Mouse (Mus musculus): ENCODE measurements around the gene Panx3. TPM values are rescaled to one million over a fixed set of nuclear protein-coding genes. Genes with fewer than 3 reads are reported as not detected.

The Panx3 gene
- total RNA-seq, 2 experiments from 2014 or later = not detected

DNA sequence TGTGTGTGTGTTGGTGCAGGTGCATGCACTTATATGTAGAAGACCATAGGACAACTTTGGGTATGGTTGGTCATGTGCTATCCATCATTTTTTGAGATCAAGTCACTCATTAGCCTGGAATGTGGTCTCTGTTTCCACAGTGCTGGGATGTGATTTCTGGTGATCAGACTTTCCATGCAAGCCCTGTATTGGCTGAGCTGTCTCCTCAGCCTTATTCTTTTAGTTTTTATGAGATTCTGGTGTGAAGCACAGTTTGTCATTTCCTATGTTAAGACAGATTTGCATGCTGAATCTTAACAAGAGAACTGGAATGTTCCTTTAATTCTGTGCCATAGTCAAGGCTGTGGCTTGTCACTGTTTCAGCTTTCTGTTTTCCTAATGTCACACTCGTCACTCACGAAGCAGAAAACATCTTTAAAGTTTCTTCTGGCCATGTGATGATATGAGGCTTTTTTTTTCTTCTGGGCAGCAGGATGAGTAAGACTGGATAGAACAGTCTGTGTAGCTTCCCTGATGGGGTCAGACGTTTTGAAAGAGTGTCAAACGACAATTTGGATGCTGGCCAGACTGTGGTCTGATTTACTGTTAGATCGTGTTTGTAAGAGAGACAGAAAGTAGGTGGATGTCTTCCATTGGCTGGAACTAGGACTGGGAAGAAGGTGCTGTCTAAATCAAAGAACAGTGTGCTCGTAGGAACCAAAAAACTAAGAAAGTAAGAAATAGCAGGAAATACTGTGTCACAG, 32.1 kb downstream of the Panx3 start:
- peak in 1 of 2 experiments; percentile 53 for DNase-seq (ENCODE audit: low spot score in 2 of 2)
- intact Hi-C loops (cut with DNase I) = loop anchor here (5.0 kb wide), 1 partner anchor 295 kb away; no protein-coding TSS in a partner anchor

DNA sequence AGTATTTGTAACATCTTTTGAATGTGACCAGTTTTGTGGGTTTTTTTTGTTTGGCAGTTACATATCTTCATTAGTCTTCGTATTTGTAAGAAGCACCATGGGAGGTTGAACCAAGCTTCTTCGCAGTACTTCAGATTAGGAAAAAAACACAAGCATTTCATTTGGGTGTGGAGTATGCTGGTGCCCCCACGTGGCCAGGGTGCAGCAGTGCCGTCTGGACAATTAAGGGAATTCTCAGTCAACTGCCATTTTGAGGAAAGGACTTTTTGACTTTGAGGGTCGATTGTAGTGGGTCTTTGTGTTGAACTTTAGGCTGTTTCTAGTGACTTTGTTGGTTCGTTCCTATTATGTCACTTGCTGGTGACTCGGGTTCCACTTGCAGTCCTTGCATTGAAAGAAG, 32.7 kb downstream of the Panx3 start:
- DNase-seq (ENCODE audit: low spot score in 2 of 2) = peak; percentile 56 to 71
- intact Hi-C loops (cut with DNase I) = loop anchor here (5.0 kb wide), 1 partner anchor 296 kb away; no protein-coding TSS in a partner anchor

DNA sequence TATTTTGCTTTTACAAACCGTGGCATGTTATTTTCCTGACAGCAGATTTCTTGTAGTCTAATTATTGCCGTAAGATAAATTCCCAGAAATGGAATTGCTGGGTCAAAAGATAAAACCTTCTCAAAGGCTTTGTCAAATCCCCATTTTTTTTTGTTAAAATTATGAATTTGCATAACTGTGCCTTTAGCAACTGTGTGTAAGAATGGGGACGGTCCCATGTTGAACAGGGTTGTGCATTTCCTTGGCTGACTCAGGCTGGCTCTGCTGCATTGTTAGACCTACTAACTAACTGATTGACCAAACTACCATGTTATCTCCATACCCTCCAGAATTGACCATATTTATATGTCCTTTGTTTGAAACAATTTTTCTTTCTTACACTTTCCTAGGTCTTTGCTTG, 34.8 kb downstream of the Panx3 start:
- intact Hi-C loops (cut with DNase I) = no loop called here

DNA sequence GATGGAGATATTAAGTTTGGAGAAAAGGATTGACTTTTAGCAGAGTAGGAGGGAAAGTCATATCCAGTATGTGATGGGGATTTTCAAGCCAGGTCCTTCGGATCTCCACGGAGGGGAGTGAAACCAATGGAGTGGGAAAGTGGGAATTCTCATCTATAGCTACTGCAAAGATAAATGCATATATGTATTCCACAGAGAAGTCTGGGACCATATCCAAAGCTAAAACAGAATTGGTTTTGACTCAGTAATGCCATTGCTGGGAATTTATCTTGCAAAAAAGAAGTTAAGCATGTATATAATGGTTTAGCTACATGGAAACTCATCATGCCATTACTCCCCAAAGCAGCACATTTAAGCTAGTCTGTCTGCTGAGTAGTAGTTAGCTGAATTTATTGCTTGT, 36.7 kb downstream of the Panx3 start:
- intact Hi-C loops (cut with DNase I) = no loop called here
- DNase-seq (ENCODE audit: low spot score in 2 of 2) = peak in 1 of 2 experiments; percentile 51

More for the DNA sequence above, 34.8 kb downstream of the Panx3 start:
- DNase-seq (ENCODE audit: low spot score in 2 of 2) = no peak

DNA sequence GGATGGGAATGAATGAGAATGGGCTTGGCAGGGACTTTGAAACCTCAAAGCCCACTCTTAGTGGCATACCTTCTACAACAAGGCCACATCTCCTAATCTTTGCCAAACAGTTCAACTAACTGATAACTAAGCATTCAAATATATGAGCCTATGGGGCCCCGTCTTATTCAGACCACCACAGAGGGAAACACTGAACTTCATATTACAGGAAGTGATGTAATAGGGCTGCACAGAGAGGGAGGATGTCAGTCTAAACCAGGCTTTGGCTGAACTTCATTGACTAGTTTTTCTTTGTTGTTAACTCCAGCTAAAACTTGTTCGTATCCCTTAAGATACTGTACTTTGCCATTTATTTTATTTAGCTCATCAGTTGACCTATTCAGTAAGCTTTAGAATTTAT, 39.1 kb downstream of the Panx3 start:
- intact Hi-C loops (cut with DNase I) = no loop called here
- DNase-seq (ENCODE audit: low spot score in 2 of 2) = no peak

DNA sequence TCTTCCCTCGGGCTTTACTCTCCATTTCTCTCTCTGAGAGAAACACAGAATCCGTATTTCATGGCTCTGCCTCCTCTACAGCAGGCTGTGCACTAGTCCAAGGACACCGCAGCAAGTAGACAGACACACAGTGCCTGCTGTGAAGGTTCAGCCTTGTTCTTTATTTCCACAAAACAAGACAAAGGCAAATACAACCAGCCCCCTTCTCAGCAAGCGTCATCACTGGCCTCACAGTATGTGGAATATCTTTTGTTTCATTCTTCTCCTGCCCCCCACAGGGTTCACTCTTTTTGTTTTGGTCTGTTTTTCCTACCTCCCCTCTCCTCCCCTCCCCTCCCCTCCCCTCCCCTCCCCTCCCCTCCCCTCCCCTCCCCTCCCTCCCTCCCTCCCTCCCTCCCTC, 40.5 kb downstream of the Panx3 start:
- intact Hi-C loops (cut with DNase I) = no loop called here
- no peak for DNase-seq (ENCODE audit: low spot score in 2 of 2)

DNA sequence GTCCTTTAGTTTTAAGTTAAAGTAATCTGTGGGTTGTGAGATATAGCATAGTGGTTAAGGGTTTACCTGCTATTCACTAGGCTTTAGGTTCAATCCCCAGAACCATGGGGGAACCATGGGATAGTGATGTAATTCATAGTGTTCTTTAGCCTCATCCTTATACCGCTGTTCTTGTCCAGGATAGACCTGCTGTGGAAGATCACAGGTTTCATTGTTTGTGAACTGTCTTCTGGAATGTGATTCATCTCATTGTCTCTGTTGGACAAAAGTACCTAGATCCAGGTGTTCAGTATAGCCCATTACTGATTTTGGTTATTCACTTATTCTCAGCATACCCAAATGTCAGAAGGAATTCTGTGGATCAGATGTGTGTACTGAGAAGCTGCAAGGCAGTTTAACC, 41.8 kb downstream of the Panx3 start:
- no peak for DNase-seq (ENCODE audit: low spot score in 2 of 2)
- intact Hi-C loops (cut with DNase I) = no loop called here

DNA sequence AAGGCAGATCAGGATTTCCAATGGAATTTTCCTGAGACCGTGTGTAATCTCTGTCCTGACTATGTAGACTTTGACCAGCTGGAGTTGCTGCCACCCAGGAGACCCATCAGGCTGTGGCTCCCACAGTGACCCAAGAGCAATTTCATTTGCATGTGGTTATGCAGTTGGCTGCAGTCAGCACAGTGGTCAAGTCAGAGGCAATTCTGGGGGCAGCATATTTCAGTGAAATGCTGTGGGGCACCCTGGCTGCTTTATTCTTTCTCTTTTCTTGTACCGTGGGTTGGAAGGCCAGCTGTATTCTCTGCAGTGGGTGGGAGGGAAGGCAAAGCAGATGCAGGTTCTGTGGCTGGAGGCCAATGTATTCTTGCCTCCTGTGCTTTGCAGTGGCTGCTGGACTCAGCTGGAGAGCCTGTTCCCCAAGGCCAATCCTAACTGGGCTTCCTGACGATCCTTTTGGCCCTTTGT, 42.9 kb downstream of the Panx3 start:
- intact Hi-C loops (cut with DNase I) = no loop called here
- peak; percentile 41 to 77 for DNase-seq (ENCODE audit: low spot score in 2 of 2)

DNA sequence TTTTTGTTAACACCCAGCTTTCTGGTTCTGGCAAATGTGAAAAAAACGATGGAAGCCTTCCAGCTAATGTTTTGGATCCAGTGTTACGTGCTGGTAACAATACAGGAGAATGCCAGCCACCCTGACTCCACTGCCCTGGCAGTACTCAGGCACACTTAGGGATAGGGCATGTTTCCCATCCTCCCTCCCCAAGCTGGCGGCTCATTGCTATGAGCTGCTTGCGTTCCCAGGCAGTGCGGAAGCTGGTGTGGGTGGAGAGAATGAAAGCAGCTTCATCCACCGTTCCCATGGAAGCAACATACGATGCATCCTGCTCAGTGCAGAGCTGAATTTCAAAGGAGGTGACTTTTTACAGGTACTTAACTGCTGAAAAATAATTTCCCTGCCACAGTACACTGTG, 43.4 kb downstream of the Panx3 start:
- peak; percentile 85 to 95 for DNase-seq (ENCODE audit: low spot score in 2 of 2)
- intact Hi-C loops (cut with DNase I) = loop anchor here (2.0 kb wide), 2 partner anchors 57 to 69 kb away; no protein-coding TSS in a partner anchor

DNA sequence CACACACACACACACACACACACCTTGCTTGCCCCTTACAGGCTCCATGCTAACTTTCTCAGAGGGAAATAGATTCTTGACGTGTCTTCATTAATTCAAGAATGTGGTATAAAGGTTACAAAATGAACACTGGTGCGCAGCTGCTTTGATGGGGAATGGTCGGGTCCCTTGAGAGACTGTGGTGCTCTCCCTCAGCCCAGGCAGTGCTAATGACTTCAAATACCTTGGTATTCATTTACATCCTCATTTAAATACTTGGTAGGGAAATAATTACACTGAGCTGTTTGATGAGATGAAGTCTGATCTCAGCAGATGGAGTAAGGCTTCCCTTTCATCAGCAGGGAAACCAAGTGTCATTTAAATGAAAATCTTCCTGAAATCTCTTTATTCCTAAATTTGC, 43.9 kb downstream of the Panx3 start:
- no peak for DNase-seq (ENCODE audit: low spot score in 2 of 2)
- intact Hi-C loops (cut with DNase I) = loop anchor here (2.0 kb wide), 2 partner anchors 56 to 68 kb away; no protein-coding TSS in a partner anchor

DNA sequence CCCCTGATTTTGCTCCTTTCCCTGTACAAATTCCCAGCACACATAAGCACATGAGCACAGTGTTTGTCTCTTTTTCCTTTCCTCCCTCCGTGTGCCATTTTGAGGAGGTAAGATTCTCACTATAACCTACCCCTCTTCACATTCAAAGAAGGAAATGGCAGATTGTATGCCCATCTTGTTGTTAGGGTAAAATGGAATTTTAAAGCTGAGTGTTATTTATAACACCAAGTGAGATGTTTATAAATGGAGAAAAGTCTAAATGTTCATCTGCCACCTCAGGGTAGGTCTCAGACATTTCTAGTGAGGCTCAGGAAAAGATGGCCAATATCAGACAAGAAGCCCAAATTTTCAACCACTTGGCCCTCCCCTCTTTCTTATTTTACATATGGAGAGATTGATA, 44.5 kb downstream of the Panx3 start:
- intact Hi-C loops (cut with DNase I) = loop anchor here (2.0 to 5.0 kb wide), 3 partner anchors 56 to 308 kb away; no protein-coding TSS in a partner anchor
- peak in 1 of 2 experiments; percentile 60 for DNase-seq (ENCODE audit: low spot score in 2 of 2)

DNA sequence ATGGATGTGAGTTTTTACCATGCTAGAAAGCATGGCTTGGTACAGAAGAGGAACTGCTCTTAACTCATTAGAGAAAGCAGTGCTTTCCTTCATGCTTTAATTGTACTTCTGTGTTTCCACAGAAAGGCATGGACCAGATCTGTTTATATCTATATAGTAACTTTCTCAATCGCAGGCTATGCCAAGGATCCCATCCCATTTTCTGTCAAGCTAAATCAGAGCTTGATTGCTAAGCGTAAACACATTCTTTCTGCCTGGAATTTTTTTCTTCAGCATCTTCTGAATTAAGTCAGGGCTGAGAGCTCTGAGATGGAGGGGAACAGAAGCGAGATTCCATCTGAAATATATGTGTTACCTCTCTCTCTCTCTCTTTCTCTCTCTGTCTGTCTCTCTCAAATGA, 45.1 kb downstream of the Panx3 start:
- intact Hi-C loops (cut with DNase I) = loop anchor here (2.0 to 5.0 kb wide), 3 partner anchors 55 to 308 kb away; no protein-coding TSS in a partner anchor

DNA sequence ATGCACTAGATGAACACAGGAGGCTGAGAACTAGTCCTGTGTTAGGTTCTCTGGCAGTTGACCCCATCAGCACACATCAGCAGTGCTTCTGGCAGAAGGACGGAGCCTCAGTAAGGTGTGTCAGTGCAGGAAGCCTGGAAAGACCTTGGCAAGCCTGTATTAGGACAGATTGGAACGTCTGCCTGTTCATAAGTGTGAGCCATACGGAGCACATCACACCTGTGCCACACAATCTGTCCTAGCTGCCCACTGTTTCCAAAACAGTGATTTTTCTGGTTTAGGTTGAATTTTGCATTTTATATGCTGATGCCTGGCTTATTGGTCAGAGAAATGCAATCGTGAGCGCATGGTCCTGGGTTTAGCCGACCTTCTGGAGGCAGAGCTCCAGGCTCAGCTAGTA, 47.7 kb downstream of the Panx3 start:
- intact Hi-C loops (cut with DNase I) = loop anchor here (5.0 kb wide), 1 partner anchor 311 kb away; no protein-coding TSS in a partner anchor
- peak; percentile 58 to 69 for DNase-seq (ENCODE audit: low spot score in 2 of 2)

More for the DNA sequence above, 45.1 kb downstream of the Panx3 start:
- no peak for DNase-seq (ENCODE audit: low spot score in 2 of 2)

DNA sequence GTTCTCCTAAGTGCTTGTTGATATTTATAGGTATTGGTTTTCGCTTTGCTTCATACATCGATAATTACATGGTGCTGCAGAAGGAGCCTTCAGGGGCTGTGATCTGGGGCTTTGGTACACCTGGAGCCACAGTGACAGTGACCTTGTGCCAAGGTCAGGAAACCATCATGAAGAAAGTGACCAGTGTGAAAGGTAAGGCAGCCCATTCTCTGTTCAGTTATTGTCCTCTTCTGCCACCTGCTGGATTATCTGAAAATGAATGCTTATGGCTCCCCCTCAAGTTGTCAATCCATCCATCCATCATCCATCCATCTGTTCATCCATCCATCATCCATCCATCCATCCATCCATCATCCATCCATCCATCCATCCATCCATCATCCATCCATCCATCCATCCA, 52.3 kb downstream of the Panx3 start:
- intact Hi-C loops (cut with DNase I) = loop anchor here (1.0 kb wide), 1 partner anchor 154 kb away; no protein-coding TSS in a partner anchor
- no peak for DNase-seq (ENCODE audit: low spot score in 2 of 2)

DNA sequence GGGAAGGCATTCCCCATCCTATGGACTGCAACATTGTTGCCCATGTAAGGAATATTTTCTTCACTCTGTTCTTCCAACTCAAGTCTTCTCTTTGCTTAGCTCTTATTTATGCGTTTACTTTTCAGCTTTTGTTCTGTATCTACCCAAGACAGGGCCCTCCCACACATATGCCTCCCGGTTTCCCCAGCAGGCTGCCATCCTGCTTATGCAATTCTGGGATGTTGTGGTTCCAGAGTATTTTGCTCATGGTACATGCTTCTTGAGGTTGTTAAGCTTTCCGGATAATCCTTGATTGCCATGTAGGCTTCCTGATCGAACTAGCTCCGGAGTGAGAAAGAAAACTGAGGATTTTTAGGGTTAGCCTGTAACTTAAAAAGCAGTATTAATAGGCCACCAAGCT, 53.8 kb downstream of the Panx3 start:
- intact Hi-C loops (cut with DNase I) = loop anchor here (2.0 kb wide), 2 partner anchors 70 to 184 kb away; no protein-coding TSS in a partner anchor
- peak in 1 of 2 experiments; percentile 79 for DNase-seq (ENCODE audit: low spot score in 2 of 2)

DNA sequence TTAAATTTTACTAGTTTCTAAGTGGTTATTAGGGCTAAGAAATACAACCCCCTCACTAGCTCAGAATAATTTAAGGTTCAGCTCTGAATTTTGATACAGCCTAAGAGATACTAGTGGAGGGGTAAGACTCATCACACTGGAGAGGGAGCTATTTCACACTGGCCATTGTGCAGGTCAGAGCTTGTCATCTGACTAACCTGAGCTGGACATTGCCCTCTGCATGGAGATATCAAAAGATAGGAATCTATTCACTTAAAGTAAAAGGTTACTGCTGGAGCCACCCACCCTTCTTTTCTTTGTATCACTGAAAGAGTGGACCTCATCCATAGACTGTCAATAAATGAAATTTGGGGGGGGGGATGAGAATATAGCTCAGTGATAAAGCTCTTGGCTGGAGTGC, 54.7 kb downstream of the Panx3 start:
- intact Hi-C loops (cut with DNase I) = loop anchor here (2.0 kb wide), 2 partner anchors 70 to 184 kb away; no protein-coding TSS in a partner anchor
- DNase-seq (ENCODE audit: low spot score in 2 of 2) = no peak

DNA sequence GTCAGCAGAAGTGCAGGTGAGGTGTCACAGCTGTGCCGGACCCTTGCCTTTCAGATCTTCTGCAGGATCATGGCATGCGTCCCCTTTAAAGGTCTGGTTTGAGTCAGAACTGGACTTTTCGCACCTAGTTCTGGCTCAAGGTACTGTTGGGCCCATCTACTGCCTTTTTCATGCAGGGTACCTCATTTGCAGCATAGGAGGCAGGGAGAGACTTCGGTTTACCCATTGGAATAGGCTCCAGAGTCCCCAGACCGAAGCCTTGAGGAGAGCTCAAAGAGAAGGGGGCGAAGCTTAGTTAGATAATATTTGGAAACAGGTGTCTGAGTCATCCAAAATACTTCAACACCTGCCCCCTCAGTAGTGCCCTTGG, 55.1 kb downstream of the Panx3 start:
- intact Hi-C loops (cut with DNase I) = loop anchor here (2.0 kb wide), 4 partner anchors 39 to 183 kb away; partner anchors contain the start of gene Nrgn
- DNase-seq (ENCODE audit: low spot score in 2 of 2) = no peak

DNA sequence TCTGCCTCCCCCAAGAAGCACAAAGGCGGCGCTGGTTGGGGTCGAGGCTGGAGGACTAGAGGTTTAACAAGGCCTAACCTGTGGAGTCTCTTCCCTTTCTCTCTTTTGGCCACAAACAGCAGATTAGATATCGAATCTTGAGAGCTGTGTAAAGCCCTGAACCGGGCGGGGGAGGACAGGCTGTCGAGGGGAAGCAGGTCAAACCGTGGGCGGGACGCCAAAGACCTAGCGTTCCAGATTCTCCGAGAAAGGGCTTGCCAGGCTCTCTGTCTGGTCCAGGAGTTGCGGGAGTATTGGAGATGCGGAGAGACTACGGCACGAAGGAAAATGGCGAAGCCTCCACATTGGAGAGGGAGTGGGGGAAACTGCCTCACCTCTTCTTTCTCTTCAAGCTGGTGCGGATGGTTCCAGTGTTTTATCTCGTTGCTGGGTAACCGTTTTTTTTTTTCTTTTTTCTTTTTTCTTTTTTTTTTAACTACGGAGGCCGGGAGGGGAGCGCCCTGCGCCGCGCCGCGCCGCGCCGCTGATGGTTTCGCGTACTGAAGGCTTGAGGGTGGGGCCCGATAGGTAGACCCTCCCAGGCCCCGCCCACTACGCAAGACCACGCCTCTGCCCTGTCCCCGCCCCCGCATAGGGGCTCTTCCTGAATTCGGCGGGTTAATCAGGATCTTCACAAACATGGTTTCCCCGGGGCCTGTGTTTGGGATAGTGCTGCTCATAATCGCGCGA, 55.7 kb downstream of the Panx3 start, which contains the start of gene Spa17:
Gene Spa17 (minus strand): TSS at position 541 of the 729 bp plus-strand sequence.
- intact Hi-C loops (cut with DNase I) = loop anchor here (2.0 kb wide), 2 partner anchors 39 to 61 kb away; partner anchors contain the start of gene Nrgn
- DNase-seq (ENCODE audit: low spot score in 2 of 2) = peak; percentile 85 to 91
